Mouse (Mus musculus) embryonic fibroblast, embryonic 13.5 days (primary cell): ENCODE results near the gene Tuba1c. TPM values are rescaled to one million over a fixed set of nuclear protein-coding genes. Genes with fewer than 3 reads are reported as not detected.

Experiments
- H3K27ac ChIP-seq: 2 replicates; pipeline ENCODE4 v1.5.1; 2012; ENCODE audit warnings: low read length, control low read depth, inconsistent platforms; ENCODE audit not compliant: insufficient read depth
- H3K4me1 ChIP-seq: 2 replicates; pipeline ENCODE4 v1.6.1; 2011; ENCODE audit warnings: low read length; ENCODE audit not compliant: control insufficient read depth, insufficient read depth
- H3K4me3 ChIP-seq: 2 replicates; pipeline ENCODE4 v1.5.1; 2011; ENCODE audit warnings: mild to moderate bottlenecking, control low read depth, low read length; ENCODE audit not compliant: insufficient read depth
- CTCF ChIP-seq: IDR thresholded peaks from 2 replicates; pipeline ENCODE4 v1.5.1; 2011; ENCODE audit warnings: mild to moderate bottlenecking, control low read depth, low read length, moderate library complexity, borderline replicate concordance; ENCODE audit not compliant: insufficient read depth
- POLR2A ChIP-seq: IDR thresholded peaks from 2 replicates; pipeline ENCODE4 v1.6.1; 2011; ENCODE audit warnings: low read depth, mild to moderate bottlenecking, control low read depth, low read length, moderate library complexity
- polyA plus RNA-seq: library from polyadenylated mRNA; stranded (reverse); fragments of >200 nt; gene quantifications from 2 replicates; pipeline ENCODE4 v1.2.4, GENCODE M21; 2011; ENCODE audit warnings: low read depth; ENCODE audit not compliant: missing spikeins, insufficient read length

The Tuba1c gene
- polyA plus RNA-seq, 1 experiment, result 171 TPM

DNA sequence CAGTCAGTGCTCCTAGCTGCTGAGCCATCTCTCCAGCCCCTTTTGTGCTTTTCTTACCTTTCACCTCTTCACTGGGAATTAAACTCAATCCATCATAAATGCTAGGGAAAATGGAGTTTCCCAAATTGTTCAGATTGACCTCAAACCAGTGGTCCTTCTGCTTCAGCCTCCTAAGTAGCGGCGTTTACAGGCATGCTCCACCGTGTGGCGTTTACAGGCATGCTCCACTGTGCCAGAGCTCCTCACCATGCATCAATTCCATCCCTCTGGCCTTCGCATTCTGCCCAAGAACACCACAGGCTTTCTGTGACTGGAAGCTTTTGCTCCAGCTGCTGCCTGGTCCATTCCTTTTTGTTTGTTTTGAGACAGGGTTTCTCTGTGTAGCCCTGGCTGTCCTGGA is 2.6 kb upstream of the Tuba1c start:
- peak; percentile 16; the same call in 1 of the 2 replicates for TF ChIP-seq CTCF
- TF ChIP-seq POLR2A, result no peak
- H3K4me1 ChIP-seq, result no peaks in the 10 kb centered on the region

DNA sequence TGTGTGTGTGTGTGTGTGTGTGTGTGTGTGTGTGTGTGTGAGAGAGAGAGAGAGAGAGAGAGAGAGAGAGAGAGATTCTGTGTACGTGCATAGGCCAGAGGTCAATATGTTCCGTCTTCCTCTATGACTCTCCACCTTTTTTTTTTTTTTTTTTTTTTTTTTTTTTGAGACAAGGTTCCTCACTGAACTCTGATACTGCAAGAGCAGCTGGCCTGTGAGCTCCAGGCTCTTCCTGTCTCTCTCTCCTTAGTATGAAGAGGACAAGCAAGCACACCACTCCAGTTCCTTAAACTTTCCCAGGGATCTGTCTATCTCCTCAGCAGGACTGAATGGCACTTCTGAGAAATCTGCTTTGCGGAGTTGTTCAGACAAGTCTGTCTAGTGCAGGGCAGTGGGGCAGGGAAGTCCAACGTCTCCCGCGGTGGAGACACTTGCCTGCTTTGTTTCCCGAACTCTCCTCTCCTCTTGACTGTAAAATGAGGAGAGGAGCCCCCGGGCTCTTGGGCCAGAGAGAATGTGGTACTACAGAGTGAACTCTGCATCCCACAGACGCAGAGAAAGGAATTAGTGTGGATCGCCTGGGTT is 725 bp upstream of the Tuba1c start:
- peak overlapping the region; percentile 57 for H3K4me3 ChIP-seq
- H3K27ac ChIP-seq, result peak overlapping the region; percentile 75
- peaks cover 4% of the 10 kb centered on the region for H3K4me1 ChIP-seq
- no peak for TF ChIP-seq CTCF
- TF ChIP-seq POLR2A, result peak; percentile 36; the same call in 1 of the 2 replicates

More for the DNA sequence above, 2.6 kb upstream of the Tuba1c start:
- Histone ChIP-seq H3K4me3 (no peak overlapping the region), H3K27ac (no peak overlapping the region)

DNA sequence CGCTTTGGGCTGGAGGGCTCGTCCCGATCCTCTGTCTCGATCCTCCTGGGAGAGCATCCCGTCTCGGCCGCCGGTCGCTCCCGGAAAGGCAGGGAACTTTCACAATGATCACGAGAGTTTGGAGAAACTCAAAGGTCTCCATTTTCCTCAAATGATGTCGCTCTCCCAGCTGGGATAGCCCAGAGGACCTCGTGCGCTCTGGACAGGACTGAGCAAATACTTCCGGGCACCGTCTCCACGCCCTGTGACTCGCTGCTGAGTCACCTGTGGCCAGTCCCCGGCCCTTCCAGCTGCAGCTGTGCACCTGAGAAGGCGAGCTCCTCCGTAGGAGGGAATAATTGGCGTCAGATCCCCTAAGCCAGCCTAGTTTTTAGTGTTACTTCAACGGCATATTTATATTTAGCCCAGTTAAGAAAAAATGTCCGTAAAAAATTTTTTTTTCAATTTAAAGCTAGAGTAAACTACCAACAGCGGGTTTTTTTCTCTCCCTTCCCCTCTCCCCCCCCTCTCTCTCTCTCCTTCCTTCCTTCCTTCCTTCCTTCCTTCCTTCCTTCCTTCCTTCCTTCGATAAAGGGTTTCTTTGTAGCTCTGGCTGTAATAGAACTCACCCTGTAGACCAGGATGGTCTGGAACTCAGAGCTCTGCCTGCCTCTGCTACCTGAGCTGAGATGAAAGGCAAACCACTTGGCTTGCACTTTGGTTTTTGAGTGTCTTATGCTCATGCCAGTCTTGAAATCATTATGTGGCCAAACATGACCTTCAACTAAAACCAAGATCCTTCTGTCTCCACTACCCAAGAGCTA is 1.1 kb downstream of the Tuba1c start:
- TF ChIP-seq POLR2A, result no peak
- TF ChIP-seq CTCF, result no peak
- H3K27ac ChIP-seq, result peak overlapping the region; percentile 85
- H3K4me3 ChIP-seq, result peak overlapping the region; percentile 79
- peaks cover 4% of the 10 kb centered on the region for H3K4me1 ChIP-seq

DNA sequence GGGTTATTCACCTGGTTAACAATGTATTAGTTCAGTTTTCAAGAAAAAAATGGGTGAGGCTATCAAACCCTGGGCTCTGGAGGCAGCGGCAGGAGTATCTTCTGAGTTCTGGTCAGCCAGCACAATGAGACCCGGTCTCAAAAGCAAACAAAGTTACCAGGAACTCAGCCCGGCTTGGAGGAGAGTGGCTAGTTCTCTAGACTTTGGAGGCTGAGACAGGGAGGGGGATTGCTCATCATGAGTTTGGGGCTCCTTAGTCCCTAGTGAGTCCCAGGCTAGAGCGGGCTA is 1.6 kb downstream of the Tuba1c start:
- H3K4me3 ChIP-seq, result peak overlapping the region; percentile 79
- peak overlapping the region; percentile 85; the same call in 1 of the 2 replicates for H3K27ac ChIP-seq
- H3K4me1 ChIP-seq, result peaks cover 4% of the 10 kb centered on the region
- TF ChIP-seq POLR2A, result no peak
- no peak for TF ChIP-seq CTCF

DNA sequence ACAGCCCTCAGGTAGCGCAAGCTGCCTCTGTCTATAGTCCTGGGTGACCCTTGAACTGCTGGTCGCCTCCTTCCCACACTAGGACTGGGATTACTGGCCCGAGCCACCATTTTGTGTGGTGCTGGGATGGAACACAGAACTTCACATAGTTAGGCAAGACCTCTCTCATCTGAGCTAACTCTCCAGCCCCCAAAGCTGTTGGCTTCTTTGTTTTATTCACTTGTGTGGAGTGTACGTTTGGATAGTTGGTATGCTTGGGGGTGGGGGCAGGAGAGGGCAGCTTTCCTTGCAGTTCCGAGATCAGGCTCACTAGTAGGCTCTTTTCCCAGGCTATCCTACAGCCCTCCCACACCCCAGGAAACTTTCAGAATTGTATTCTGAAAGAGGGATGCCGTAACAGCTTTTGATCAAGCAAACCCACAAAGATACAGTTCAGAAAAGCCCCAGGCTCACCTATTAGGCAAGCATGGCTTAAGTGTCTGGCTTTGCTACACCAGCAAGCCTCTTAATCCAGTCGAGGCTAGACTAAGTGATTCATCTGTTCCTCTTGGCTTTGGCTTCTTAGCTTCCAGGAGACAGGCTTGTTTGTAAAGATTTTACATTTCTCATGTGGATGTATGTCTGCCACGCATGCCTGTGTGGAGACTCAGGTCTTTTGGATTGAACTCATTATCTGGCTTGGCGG is 2.5 kb downstream of the Tuba1c start:
- TF ChIP-seq POLR2A (peak; percentile 19; the same call in 1 of the 2 replicates), CTCF (no peak)
- Histone ChIP-seq H3K27ac (peak overlapping the region; percentile 71), H3K4me3 (peak overlapping the region; percentile 79), H3K4me1 (peaks cover 4% of the 10 kb centered on the region)

DNA sequence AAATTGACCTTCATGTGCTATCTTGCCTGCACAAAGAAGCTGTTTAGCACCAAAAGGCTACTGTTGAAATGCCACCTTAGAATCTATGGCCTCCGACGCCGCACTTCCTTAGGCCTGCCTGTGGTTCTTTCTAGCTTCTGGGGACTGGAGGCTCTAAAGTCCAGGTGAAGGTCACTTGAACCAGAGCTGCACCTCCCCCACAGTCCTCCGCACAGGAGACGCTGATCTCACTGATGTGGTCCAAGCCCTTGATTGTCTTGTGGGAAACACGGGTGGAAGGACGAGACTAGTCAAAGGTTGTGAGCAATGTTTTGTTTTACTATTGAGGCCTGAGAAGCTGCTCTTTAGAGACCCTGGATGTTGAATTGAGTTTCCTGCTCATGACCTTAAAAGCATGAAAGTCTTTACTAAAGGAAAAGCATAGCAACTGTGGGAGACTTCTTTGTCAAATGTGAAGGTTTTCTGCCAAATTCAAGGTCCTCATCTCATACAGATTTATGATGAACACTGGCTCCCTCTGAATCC is 3.1 kb downstream of the Tuba1c start:
- Histone ChIP-seq H3K27ac (peak overlapping the region; percentile 71), H3K4me3 (peak overlapping the region; percentile 79)
- TF ChIP-seq POLR2A (0 out of 2 replicates have a peak, but pooled peaks have one; percentile 4), CTCF (no peak)

DNA sequence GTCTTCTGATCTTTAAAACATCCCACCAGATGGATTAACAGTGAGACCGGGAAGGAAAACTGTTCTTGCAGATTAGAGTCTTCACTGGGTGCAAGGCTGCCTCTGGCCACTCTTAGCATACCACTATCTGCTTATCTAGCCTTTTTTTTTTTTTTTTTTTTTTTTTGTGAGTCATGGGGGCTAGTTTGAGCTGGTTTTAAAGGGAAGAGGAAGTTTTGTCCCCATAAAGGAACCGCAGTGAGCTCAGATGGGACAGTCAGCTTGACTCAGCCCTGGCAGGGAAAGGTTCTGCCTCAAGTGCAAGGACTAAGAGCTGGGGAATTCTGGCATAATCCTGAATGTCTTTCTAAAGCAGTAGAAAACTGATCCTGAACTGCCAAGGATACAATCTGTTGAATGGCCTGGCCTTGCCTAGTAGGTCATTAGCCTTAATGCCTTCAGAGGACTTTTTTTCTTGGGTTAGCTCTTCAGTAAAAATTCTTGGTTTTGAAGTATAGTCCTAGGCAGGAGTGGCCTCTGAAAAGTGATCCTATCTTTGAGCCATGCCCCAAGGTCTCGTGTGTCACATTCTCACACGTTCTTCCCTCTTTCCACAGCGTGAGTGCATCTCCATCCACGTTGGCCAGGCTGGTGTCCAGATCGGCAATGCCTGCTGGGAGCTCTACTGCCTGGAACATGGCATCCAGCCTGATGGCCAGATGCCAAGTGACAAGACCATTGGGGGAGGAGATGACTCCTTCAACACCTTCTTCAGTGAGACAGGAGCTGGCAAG is 4.0 kb downstream of the Tuba1c start:
- TF ChIP-seq CTCF, result no peak
- no peak for TF ChIP-seq POLR2A
- Histone ChIP-seq H3K4me3 (peak overlapping the region; percentile 79), H3K4me1 (peaks cover 4% of the 10 kb centered on the region), H3K27ac (peak overlapping the region; percentile 84)

More for the DNA sequence above, 3.1 kb downstream of the Tuba1c start:
- peaks cover 4% of the 10 kb centered on the region for H3K4me1 ChIP-seq

DNA sequence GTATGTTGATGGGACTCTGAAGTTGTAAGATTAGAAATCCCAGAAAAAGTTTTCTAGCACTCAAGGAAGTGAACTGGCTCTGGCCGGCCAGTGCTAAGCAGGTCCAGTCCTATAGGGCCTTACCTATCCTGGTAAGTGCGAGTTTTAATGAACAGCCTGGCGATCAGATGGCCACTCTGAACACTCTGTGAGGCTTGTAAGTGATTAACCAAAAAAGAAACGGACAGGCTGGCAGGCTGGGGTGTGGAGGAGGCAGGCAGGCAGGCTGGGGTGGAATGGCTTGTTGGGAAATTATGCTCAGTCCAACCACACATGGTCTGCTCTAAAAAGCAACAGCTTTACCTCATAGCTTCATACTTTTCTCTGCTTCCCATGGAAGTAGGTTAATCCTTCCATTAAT is 5.7 kb downstream of the Tuba1c start:
- TF ChIP-seq CTCF (no peak), POLR2A (no peak)
- H3K27ac ChIP-seq, result no peak overlapping the region
- no peak overlapping the region for H3K4me3 ChIP-seq
- peaks cover 4% of the 10 kb centered on the region for H3K4me1 ChIP-seq
